Mouse (Mus musculus): ENCODE results near the gene Cbx1.

DNA sequence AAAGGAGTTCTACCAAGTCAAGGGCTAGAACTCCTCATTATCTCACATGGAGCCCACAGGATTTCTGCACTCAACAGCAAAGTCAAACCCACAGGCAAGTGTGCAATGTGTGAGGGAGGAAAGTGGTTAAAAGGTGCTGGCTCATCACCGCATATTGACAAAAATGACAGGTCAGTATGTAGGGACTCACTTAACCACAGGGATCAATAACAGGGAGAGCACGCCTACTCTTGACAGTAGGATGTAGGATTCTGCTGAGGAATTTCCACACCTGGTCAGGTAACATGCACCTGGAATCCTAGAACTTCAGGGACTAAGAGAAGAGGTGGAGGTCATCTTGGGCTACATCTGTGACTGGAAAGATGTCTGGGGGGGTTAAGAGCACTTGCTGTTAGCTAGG lies 27.0 kb downstream of the Cbx1 start:
- TF ChIP-seq POLR2A (IDR thresholded peaks at IDR 0.05; ENCODE audit: borderline replicate concordance, low read depth, low read length) (no peak), CTCF (IDR thresholded peaks at IDR 0.05; ENCODE audit: low read depth, low read length) (no peak)

Measured in bone marrow macrophage, adult 2 months (primary cell).